Mouse (Mus musculus) limb, embryonic 14.5 days (tissue): ENCODE results near the gene Syt11. TPM values are rescaled to one million over a fixed set of nuclear protein-coding genes. Genes with fewer than 3 reads are reported as not detected.
"Not testable (repeated sequence)": the region's sequence is repeated elsewhere in the genome, so short reads cannot be mapped to it uniquely, and the experiment has no call there.

ENCODE experiments used
- ATAC-seq: fragments of 200-750 bp; cut with Nextera tagmentation; 2 replicates; pipeline ENCODE4 v1.8.0; 2017; ENCODE audit warnings: low read depth, moderate number of reproducible peaks, moderate TSS enrichment; ENCODE audit not compliant: low FRiP score
- DNase-seq: peaks from one replicate; pipeline ENCODE4 v3.0.0-alpha.2; 2015; ENCODE audit warnings: low spot score
- H3K27ac ChIP-seq: fragments of 300-500 bp; sonication (generic); replicated peaks from 2 replicates; pipeline ENCODE4 v1.5.1; 2014; ENCODE audit warnings: low read depth, mild to moderate bottlenecking, low read length, moderate library complexity, mixed read lengths
- H3K27me3 ChIP-seq: fragments of 300-500 bp; sonication (generic); 2 replicates; pipeline ENCODE4 v1.6.1; 2014; ENCODE audit warnings: low read length, mixed read lengths; ENCODE audit not compliant: control insufficient read depth, insufficient read depth
- H3K36me3 ChIP-seq: fragments of 300-500 bp; sonication (generic); 2 replicates; pipeline ENCODE4 v1.6.1; 2014; ENCODE audit warnings: mild to moderate bottlenecking, low read length, moderate library complexity, mixed read lengths; ENCODE audit not compliant: control insufficient read depth, insufficient read depth
- H3K4me1 ChIP-seq: fragments of 300-500 bp; sonication (generic); 2 replicates; pipeline ENCODE4 v1.6.1; 2014; ENCODE audit warnings: antibody characterized with exemption, low read length, mixed read lengths; ENCODE audit not compliant: control insufficient read depth, insufficient read depth
- H3K4me2 ChIP-seq: fragments of 300-500 bp; sonication (generic); replicated peaks from 2 replicates; pipeline ENCODE4 v1.6.1; 2014; ENCODE audit warnings: low read depth, mild to moderate bottlenecking, low read length, moderate library complexity; ENCODE audit not compliant: severe bottlenecking
- H3K4me3 ChIP-seq: fragments of 300-500 bp; sonication (generic); replicated peaks from 2 replicates; pipeline ENCODE4 v1.5.1; 2014; ENCODE audit warnings: low read length
- H3K9ac ChIP-seq: fragments of 300-500 bp; sonication (generic); 2 replicates; pipeline ENCODE4 v1.6.1; 2014; ENCODE audit warnings: mild to moderate bottlenecking, low read depth, low read length, moderate library complexity; ENCODE audit not compliant: severe bottlenecking
- H3K9me3 ChIP-seq: fragments of 300-500 bp; sonication (generic); 2 replicates; pipeline ENCODE4 v1.6.1; 2016; ENCODE audit warnings: low read length; ENCODE audit not compliant: control insufficient read depth
- POLR2A ChIP-seq: fragments of 200-500 bp; IDR thresholded peaks from 2 replicates; pipeline ENCODE4 v1.8.0; 2012; ENCODE audit warnings: inconsistent platforms, mild to moderate bottlenecking, moderate library complexity, borderline replicate concordance; ENCODE audit not compliant: insufficient read depth, insufficient read length; ENCODE audit errors: extremely low read depth
- WGBS: fragments of 180-500 bp; shearing (Covaris S2); extraction: QIAGEN DNeasy Blood & Tissue Kit; methylation state at CpG from one replicate; pipeline ENCODE4 v1.1.7; 2014; 5-methylcytosine and 5-hydroxymethylcytosine counted together
- polyA plus RNA-seq, 2 experiments: library from polyadenylated mRNA; depleted of rRNA in 1 of 2; stranded (reverse) in 1 of 2; unstranded in 1 of 2; fragments of >200 nt; fragmentation: Nextera tagmentation in 1 of 2; extraction: Ambion mirVana in 1 of 2; gene quantifications; 2 replicates each; pipeline versions ENCODE4 v1.2.1 to v1.2.3; 2012 to 2014

Syt11 gene
- polyA plus RNA-seq, 2 experiments: 13.9 to 15.3 TPM

- Histone ChIP-seq H3K27ac (no peak overlapping the region), H3K4me1 (no peaks in the 10 kb centered on the region), H3K4me2 (no peak overlapping the region), H3K36me3 (peaks cover 12% of the 10 kb centered on the region; the same call in 1 of the 2 replicates), H3K9ac (no peak overlapping the region), H3K9me3 (no peaks in the 10 kb centered on the region), H3K27me3 (no peaks in the 10 kb centered on the region), H3K4me3 (no peak overlapping the region)
- no peak for ATAC-seq
- DNase-seq: no peak
- 91% methylated on average over 5 of the region's 5 CpGs for WGBS
- TF ChIP-seq POLR2A: no peak
Observed at GRCm38 (mm10) chr3:88784889-88785288, 9.9 kb upstream of the Syt11 start.

GRCm38 (mm10) chr3:88773163-88773562 lies 1.8 kb downstream of the Syt11 start:
- not testable (repeated sequence) for H3K4me3 ChIP-seq, DNase-seq, ATAC-seq, H3K4me1 ChIP-seq, H3K36me3 ChIP-seq, H3K27ac ChIP-seq, H3K9me3 ChIP-seq, H3K4me2 ChIP-seq, H3K27me3 ChIP-seq, H3K9ac ChIP-seq
- 73% methylated on average over 6 of the region's 6 CpGs for WGBS

- not testable (repeated sequence) for H3K4me1 ChIP-seq, H3K4me3 ChIP-seq, H3K27me3 ChIP-seq, H3K9ac ChIP-seq, H3K36me3 ChIP-seq, H3K27ac ChIP-seq, H3K9me3 ChIP-seq
- WGBS: under 1% methylated on average over 16 of the region's 19 CpGs
- peak overlapping the region; percentile 28; the same call in 1 of the 2 replicates for H3K4me2 ChIP-seq
- ATAC-seq (peak; percentile 69), DNase-seq (peak; percentile 81)
Observed at GRCm38 (mm10) chr3:88772399-88772798, 2.6 kb downstream of the Syt11 start.

- not testable (repeated sequence) for H3K9me3 ChIP-seq, H3K27me3 ChIP-seq, H3K36me3 ChIP-seq, H3K9ac ChIP-seq, DNase-seq, H3K4me1 ChIP-seq, ATAC-seq
- Histone ChIP-seq H3K4me3 (peak overlapping the region; percentile 32), H3K27ac (0 out of 2 replicates have a peak overlapping the region, but pooled peaks have one; percentile 65), H3K4me2 (peak overlapping the region; percentile 48)
- WGBS: 13% methylated on average over 2 of the region's 6 CpGs
Observed at GRCm38 (mm10) chr3:88771941-88772280, 3.1 kb downstream of the Syt11 start.

- Histone ChIP-seq H3K27ac (peak overlapping the region; percentile 70; the same call in 1 of the 2 replicates), H3K4me2 (peak overlapping the region; percentile 48), H3K4me3 (peak overlapping the region; percentile 32), H3K9ac (0 out of 2 replicates have a peak overlapping the region, but pooled peaks have one; percentile 25)
- 2% methylated on average over 12 of the region's 28 CpGs for WGBS
- ATAC-seq: peak; percentile 48
- H3K4me1 ChIP-seq, H3K9me3 ChIP-seq, H3K27me3 ChIP-seq, H3K36me3 ChIP-seq: not testable (repeated sequence)
- peak; percentile 27 for DNase-seq
Observed at GRCm38 (mm10) chr3:88771189-88771940, 3.6 kb downstream of the Syt11 start.

GRCm38 (mm10) chr3:88762401-88762831 lies 12.5 kb downstream of the Syt11 start:
- no peak for TF ChIP-seq POLR2A
- Histone ChIP-seq H3K4me3 (no peak overlapping the region), H3K36me3 (peaks cover 14% of the 10 kb centered on the region), H3K9ac (no peak overlapping the region), H3K9me3 (no peaks in the 10 kb centered on the region), H3K27me3 (no peaks in the 10 kb centered on the region), H3K27ac (no peak overlapping the region), H3K4me2 (no peak overlapping the region), H3K4me1 (no peaks in the 10 kb centered on the region)
- ATAC-seq (no peak), DNase-seq (no peak)
- WGBS: 81% methylated on average over 6 of the region's 6 CpGs
